Mouse (Mus musculus): Measurements from ENCODE around the gene Krba1.
A peak's percentile ranks its signal among the peaks of the same experiment; 100 is the strongest.

Krba1 gene

DNA sequence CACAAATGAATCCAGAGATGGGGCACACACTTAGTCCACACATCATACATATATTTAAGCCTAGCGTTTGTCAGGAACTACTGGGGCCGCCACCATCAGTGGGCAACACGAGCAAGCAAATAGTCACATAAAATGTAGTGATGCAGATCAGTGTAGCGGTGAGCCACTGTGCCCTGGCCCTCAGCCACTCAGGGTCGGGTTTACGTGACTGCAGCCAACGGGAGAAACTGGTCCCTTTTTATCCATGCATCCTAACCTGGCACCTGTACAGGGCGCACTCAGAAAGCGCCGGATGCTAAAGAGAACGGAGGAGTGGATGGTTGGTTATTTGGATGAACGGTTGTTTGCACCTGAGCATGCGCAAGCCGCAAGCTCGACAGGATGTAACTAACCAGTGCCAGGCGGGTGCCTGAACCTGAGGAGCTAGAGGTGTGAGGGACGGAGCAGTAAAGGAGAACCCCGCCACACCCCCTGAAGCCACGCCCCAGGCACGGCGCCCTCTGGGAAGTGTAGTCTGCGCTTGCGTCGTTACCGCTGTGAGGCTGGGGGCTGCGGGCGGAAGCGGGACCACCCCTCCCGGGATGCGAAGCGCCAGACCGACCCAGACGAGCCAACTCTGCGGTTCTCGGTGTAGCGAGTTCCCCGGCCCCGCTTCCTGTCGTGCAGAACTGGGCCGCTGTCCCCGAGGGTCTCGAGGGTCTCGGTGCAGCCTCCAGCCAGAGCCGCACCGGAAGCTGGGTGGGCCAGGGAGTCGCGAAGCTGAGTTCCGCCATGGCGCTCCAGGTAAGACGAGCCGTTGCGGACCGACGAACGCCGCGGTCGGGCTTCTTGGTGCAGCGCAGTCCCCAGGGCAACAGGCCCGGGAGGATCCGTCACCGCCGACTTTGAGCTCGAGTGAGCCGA is at the start of gene Krba1:
Gene Krba1 (plus strand): TSS at position 482 of the 903 bp plus-strand sequence.
- DNase-seq (ENCODE audit: low spot score): peak; percentile 68

DNA sequence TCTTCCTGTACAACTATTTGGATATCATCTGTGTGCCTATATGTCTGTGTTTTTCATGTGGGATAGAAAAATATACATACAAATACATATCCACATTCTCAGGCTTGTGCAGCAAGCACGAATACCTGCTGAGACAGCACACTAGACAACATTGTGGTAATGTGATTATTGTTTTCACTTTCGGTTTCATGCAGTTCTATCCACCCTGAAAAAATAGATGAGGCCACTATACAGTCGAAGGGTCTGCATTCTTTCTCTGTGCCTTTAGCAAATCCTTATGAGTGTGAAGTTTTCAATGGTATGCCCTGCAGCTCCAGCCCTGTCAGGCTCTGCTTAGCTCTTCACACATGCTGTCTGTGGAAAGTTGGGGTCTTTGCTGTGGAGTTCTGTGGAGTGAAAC is 36.5 kb upstream of the Krba1 start:
- DNase-seq (ENCODE audit: low spot score): no peak

- DNase-seq (ENCODE audit: low spot score): no peak
Observed at GRCm38 (mm10) chr6:48366322-48366996, 28.9 kb upstream of the Krba1 start.

DNA sequence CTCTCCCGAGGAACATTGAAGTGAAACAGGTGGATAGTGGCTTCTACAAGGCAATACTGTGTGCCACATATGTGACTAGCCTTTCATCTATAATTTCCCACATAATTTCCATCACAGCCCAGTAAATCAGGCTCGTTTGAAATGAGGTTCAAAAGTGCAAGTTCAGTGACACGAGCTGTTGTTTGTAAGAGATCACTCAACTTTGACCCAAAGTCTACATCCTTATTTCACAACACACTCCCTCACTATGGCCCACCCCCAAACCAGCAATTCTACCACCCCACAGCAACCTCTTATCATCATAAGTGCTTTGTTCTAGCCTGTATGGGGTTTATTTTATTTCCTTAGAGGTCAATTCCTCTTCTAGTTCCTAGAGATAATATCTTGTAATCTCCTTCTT is 7.2 kb upstream of the Krba1 start:
- no peak for DNase-seq (ENCODE audit: low spot score)

DNA sequence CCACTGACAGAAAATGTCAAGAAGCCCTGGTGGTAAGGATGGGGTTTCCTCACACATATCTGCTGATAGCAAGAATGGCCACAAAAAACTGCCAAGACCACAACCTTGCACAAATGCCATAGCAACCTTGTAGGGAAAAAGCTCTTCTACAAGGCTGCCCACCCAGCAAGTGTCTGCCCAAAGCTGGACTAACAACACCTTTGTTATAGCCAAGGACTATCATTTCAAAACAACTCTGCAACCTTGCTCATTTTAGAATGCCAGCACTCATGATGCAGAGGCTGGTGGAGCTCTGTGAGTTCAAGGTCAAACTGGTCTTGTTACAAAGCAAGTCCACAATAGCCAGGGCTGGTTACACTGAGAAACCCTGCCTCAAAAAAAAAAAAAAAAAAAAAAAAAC is 1.6 kb upstream of the Krba1 start:
- DNase-seq (ENCODE audit: low spot score): no peak

DNA sequence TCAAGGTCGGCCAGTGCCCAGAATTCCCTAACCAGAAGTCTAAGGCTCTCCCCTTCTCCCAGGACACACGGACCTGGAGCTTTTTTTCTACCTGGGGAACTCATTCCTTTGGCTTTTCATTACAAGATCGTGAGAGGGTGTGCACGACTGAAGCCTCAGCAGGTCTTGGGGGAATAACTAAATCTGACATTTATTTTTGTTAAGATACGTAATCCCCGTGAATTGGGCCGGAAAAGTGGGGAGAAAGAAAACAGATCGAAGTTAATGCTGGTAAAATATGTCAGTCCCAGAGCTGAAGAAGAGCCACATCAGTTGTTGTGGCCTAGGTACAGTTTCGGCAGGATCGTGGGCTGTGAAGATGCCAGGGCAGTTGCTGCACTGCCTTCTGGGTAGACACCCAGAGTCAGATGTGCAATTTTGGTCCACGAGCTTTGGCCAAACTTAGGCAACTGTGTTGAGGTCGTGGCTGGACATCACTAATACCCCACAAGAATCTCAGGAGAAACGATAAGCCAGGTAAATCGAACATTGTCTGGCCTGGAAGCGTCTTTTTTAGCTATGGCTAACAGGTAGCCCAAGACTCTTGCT is 716 bp downstream of the Krba1 start:
- DNase-seq (ENCODE audit: low spot score): no peak

DNA sequence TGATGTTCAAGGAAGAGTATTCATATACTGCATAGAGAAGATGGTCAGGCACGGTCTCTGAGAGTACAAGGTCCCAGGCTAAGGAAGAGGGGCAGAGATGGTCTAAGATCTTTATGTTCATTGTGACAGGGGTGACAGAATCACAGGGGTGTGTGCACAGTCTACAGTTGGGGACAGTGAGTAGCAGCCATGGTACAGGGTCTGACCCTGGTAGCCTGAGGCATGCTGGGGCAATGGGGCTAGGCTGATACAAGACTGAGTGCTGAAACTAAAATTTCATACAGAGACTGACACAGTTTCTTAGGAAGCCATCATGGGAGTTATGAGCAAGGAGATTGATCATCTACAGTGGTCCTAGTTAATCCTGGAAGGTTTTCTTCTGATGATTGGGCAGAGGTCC is 1.3 kb downstream of the Krba1 start:
- DNase-seq (ENCODE audit: low spot score): no peak

DNA sequence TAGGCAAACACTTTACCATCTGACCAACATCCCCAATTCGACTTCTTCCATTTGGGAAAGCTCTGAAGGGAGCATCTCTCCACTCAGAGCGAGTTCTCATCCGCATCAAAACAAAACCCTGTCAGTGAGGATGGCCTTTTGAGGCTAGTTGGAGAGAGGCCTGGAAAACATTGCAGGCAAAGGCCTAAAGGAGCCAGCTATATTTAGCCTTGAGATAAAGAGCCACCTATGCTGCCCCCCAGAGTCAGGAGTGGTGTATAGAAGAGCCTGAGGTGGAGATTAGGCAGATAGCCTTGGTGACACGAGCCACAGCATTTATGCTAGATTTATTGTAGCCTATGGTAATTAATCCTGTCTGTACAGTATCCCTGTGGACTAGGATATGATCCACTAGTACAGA is 1.9 kb downstream of the Krba1 start:
- DNase-seq (ENCODE audit: low spot score): no peak

- DNase-seq (ENCODE audit: low spot score): no peak
Observed at GRCm38 (mm10) chr6:48399906-48400305, 4.5 kb downstream of the Krba1 start.

GRCm38 (mm10) chr6:48404071-48404470 is 8.7 kb downstream of the Krba1 start:
- no peak for DNase-seq (ENCODE audit: low spot score)

- no peak for DNase-seq (ENCODE audit: low spot score)
Observed at GRCm38 (mm10) chr6:48409726-48410343, 14.4 kb downstream of the Krba1 start.

DNA sequence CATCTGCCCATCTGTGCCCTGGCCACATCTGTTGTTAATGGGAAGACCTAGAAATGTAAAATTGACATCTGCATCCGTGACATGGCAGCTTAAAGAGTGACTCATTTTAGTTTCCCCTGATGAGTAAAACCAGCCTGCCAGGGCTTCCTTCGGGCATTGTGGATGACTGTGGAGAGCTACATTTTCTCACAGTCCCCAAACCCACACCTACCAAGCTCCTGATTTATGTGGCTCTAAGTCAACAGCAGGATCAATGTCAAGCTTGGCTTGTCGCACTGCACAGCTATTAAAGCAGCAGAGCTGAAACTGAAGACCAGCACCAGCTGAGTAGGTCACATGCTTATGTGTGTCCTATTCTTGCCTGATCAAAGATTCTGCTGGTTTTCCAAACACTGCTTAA is 15.2 kb downstream of the Krba1 start:
- no peak for DNase-seq (ENCODE audit: low spot score)

DNA sequence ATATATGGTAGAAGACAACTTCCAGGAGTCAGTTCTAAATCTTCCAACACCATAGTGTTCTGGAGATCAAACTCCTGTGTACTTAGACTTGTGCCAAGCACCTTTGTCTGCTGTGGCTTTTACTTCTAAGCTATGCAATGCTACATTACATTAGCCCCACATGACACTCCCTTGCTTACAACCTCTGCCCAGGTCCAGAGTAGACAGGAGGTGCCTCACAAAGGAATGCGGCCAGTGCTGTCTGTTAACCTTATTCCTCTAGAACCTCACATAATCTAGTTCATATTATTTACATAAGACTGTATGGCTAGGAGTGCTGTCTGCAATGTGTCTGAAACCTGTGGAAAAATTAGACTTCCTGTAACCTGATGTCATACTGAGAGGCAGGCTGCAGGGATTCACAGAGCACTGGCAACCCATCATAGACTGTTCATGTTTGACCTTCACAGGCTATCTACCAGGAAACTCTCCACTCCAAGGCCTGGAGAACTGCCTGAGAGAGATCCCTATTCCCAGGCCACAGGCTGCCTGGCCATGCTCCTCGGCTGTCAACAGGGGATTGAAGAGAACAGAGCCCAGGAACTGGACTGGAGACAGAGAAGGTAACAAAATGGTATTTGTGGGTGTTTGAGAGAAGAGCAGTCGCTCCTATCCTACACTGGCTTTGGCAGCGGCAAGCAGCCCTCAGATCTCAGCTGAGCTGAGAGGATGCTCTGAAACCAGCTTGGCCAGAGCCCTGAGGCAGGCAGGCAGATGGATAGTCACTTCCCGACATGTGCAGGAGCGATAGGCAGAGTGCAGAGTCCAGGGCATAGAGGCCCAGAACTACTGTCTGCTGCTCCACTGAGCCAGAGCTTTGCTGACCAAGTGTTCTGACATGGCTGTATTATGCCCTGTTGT is 16.1 kb downstream of the Krba1 start:
- DNase-seq (ENCODE audit: low spot score): no peak

GRCm38 (mm10) chr6:48412147-48412546 is 16.8 kb downstream of the Krba1 start:
- DNase-seq (ENCODE audit: low spot score): no peak

DNA sequence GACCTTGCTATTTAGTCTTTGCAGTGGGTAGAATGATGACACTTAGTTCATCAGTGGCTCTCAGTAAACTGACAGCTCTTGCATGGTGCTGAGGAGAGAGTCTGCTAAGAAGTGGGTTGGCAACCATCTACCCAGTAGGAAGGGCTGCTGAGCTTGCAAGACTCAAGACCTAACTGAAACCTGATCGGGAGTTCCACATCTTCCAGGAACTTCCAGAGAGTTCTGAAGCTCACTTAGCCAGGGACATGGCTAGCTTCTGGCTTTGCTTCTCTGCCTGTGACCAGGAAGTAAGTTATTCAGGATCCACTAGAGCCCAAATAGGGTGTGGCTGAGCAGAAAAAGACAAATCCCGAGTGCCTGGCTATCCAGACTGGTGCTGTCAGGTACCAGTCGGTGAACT is 17.3 kb downstream of the Krba1 start:
- DNase-seq (ENCODE audit: low spot score): no peak

DNA sequence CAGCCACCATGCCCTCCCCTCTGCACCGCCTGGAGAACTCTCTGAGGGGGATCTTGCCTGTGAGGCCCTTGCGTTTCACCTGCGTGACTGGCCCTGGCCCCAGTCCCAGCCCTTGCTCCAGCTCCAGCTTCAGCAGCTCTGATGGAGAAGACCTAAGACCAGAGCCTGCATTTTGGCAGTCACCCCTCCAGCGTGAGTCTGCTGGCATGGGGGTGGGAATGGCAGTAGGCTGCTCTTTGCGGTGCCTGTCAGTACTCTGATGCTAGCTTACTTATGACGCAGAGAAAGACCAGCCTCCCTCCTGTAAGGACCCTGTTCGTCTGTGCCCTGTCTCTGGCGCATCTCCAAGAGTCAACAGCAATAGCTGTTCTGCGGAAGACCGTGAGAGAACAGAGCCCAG is 17.7 kb downstream of the Krba1 start:
- DNase-seq (ENCODE audit: low spot score): no peak

GRCm38 (mm10) chr6:48414886-48415285 is 19.5 kb downstream of the Krba1 start:
- DNase-seq (ENCODE audit: low spot score): no peak

GRCm38 (mm10) chr6:48415636-48416035 is 20.2 kb downstream of the Krba1 start:
- no peak for DNase-seq (ENCODE audit: low spot score)

- no peak for DNase-seq (ENCODE audit: low spot score)
Observed at GRCm38 (mm10) chr6:48416486-48416885, 21.1 kb downstream of the Krba1 start.

- no peak for DNase-seq (ENCODE audit: low spot score)
Observed at GRCm38 (mm10) chr6:48420647-48421046, 25.3 kb downstream of the Krba1 start.

GRCm38 (mm10) chr6:48423336-48423735 is 27.9 kb downstream of the Krba1 start:
- DNase-seq (ENCODE audit: low spot score): no peak

GRCm38 (mm10) chr6:48424074-48424473 is 28.7 kb downstream of the Krba1 start:
- DNase-seq (ENCODE audit: low spot score): no peak
